Mouse (Mus musculus) right cerebral cortex, adult 18-20 months (tissue): ENCODE data around the gene Myl9.

Experiments
- DNase-seq: peaks from one replicate; pipeline ENCODE4 v3.0.0; 2022; ENCODE audit warnings: mixed read lengths

Gene Myl9

DNA sequence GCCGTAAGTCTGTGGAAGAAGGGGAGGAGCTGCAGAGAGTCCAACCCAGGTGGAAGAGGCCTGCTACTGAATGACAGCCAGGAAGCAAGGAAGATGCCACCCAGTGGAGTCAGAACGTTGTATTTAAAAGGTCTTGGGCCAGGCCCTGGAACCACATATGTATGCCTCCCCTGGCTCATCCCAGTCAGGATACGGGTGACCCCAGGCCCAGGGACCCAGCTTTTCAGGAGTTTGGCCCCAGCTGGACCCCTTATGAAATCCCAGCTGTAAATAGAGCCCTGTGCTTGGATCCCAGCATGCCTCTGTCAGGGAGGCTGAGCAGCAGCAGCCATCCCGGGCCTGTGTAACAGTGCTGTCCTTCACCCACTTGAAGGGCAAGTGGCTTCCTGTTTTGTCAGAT is 10.5 kb upstream of the Myl9 start:
- DNase-seq: no peak

DNA sequence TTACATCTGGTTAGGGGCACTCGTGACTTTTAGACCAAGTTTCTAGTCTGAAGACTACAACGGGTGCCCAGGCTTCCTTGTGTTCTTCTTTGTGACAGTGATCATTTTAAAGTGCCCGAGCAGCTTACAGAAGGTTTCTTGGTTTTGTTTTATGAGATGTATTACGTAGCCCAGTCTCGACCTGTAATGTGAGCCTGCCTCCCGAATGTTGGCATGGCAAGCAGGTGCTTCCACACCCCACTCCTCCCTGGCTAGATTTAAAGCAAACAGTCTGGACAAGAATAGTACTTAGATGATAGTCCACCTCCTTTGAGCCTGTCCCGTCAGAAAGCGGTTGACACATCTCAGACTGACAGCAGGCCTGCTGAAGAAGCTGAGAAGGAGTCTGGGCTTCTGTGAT is 9.6 kb upstream of the Myl9 start:
- DNase-seq: no peak

DNA sequence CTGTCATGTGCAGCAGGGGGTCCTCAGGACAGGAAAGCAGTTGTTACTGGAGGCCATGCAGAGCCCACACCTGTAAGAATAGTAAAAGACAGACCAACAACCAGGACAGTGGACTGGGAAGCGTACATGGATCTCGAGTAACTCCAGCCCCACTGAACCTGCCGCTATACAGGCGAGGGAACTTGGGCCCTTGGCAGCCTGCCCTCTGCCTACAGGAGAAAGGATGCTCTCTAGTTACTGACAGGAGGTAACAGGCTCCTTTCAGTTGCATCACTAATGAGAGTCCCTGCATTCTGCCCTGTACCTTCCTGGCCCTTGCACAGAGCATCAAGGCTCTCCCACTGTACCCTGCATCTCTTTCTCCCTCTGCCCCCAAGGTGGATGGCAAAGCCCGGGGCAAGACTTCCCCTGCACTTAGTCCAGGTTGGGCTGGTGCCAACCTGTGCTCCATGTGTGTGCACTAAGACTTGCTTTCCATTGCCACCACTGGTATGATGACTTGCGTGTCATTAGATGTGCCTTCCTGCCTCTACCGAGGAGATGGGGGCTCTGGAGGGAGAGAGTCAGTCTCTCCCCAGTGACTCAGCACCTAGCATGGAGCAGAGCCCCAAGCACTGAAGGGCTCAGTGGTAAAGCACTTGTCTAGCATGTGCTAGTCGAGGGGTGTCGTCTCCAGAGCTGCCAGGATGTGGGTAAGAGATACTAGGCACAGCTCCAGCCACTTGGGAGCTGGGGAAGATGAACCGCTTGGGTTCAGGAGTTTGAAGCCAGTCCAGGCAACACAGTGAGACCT is 8.8 kb upstream of the Myl9 start:
- no peak for DNase-seq

DNA sequence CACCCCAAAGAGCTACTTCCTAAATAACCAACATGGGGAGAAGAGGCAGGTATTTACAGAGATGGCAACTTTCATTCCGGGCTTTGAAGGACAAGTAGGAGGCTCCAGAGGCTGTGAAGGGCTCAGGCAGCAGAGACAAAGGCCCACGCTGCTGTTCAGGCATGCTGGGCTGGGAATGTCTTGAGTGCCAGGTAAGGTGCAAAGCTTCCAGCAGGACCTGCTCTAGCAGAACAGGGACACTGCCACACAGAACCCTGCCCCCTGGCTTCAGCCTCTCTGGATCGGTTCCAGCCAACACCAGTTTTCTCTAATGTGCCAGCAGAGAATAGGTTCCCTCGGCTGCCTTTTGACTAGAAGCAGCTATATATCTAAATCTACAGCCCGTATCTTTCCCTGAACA is 8.1 kb upstream of the Myl9 start:
- DNase-seq: no peak

DNA sequence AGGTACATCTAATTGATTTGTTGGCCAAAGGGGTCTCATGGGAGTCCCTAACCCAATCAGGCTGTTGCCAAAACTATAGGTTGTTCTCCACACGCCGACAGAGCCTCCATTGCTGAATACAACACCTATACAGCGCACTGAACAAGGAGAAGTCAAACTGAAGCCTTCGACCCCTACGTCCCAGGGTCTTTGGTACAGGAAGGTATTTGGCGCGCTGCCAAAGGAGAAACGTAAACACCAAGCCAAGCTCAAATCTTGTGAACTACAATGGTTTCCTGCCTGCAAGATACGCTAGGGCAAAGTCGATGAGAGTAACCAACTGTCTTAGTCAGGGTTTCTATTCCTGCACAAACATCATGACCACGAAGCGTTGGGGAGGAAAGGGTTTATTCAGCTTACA is 5.9 kb upstream of the Myl9 start:
- DNase-seq: no peak

DNA sequence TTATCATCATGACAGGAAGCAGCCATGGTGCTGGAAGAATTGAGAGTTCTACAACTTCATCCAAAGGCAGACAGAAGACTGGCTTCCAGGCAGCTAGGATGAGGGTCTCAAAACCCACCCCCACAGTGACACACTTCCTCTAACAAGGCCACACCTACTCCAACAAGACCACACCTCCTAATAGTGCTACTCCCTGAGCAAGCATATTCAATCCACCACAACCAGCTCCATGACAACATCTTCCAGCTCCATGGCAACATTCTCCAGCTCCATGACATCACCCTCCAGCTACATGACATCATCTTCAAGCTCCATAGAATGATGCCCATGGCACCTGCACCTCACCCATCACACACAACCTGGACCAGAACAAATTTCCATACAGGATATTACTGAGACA is 1.8 kb upstream of the Myl9 start:
- DNase-seq: no peak

DNA sequence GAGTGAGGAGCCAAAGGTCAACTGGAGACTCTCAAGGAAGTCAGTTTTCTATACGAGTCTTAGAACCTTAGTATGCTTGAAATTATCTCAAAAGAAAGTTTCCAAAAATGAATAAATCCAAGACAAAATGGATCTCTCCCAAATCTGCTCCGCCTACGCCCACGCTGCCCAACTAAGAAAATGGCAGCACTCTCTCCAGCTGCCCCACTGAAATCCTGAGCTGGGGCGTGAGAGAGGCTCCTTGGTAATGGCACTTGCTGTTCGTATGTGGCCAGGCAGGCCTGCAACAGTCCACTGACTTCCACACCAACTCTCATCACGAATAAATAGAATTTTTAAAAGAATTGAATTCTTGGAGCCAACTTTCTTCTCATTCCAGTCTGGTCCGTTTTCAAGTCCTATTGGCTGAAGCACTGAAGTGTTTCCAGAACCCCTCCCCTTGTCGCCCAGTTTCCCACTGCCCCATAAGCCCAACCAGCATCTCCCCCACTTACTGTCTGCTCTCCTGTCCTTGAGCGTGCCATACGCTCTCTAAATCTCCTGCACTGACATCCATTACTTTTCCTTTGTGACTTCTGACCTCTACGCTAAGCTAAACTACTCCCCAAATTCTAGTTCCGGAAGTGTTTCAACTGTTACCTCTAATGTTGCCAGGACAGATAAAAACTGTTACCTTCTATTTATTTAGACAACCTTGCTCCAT is 1.0 kb upstream of the Myl9 start:
- no peak for DNase-seq

DNA sequence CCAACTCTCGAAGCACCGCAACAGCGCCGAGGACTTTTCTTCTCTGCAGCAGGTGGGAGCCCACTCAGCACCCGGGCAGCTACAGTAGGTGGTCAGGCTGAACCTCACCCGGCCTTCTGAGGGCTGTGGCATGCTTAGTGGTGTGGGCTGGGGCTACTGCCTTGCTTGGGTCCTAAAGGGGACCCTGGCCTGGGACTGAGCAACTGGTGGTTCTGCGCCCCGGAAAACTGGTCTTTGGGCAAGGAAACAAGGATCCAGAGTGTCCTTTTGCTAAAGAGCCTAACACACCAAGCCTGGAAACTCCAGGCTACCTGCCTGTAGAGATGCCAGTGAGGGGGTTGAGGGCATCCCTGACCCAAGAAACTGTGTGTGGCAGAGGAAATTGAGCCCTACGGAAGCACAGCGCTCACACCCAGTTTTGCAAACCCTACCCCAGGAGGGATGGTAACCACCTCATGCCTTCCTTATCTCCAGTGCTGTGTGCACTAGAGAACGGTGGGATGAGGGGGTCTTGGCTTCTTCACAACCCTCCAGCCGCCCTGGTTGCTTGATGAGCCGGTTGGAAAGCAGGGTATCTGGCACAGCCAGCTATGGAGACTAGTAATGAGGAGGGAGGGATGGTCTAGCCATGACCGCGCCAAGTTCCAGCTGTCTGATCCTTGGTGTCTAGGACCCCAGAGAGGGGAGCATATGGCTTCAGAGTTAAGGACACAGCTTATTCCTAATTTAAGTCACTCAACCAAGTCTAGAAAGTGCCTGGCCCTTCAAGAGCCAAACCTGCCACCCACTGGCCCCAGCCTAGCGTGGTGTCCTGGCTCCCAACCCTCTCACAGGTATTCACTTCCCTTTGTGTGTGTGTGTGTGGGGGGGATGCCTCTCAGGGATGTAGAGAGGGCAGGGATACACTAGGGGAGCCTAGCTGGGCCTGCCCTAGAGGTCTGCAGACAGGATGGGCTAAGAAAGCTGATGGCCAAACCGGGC is 525 bp downstream of the Myl9 start:
- DNase-seq: no peak

DNA sequence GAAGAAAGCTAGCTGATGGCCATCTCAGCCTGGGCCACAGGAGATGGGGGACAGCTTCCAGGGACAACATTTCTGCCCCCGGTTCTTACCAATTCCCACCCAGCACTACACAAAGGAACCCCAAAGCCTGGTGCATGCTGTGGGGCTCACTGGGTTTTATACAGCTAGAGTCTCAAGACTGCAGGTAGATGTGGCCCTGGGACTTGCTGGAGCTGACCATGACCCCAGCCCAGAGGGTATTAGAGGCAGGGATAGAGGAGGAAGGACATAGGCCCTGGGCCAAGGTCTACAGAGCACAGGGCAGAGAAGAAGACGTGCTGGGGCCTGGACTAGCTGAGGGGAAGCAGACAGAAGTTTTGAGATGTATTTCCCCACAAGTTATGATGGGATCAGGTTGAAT is 1.7 kb downstream of the Myl9 start:
- no peak for DNase-seq

DNA sequence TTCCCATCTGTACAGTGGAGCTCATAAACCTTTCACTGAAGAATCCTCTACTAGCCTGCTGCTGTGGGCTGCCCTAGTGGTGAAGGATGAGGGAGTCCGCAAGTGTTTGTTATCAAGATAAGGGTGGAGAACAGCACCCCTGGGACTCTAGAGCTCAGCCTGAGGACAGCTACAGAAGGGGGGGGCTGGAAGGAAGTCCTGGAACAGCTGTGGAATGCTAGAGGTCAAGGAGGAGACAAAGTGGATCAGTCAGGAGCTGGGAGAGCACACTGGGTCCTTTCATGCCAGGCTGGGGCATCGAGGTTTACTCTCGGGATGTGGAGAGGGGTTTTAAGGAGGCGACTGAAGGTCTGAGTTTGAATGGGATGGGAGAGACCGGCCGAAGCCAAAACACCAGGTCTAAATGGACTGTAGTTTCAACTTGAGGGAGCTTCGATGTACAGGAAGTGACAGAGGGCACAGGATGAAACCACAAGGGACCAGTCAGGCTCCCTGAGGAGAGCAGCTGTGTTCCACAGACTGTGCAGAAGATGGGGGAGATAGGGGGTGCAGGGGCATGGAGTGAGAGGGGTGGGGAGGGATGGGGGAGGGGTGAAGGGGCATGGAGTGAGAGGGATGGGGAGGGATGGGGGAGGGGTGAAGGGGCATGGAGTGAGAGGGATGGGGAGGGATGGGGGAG is 2.2 kb downstream of the Myl9 start:
- DNase-seq: no peak

DNA sequence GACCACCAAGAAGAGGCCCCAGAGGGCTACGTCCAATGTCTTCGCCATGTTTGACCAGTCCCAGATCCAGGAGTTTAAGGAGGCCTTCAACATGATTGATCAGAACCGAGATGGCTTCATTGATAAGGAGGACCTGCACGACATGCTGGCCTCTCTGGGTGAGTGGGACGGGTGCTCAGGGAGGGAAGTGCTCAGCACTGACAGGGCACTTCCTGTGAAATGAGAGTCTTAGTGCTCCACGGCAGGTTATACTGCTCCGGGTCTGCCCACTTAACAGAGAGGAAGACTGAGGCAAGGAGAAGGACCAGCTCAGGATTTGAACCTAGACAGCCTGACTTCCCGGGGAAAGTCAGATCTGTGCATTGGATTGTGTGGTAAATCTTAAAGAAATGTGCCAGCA is 3.4 kb downstream of the Myl9 start:
- DNase-seq: no peak

DNA sequence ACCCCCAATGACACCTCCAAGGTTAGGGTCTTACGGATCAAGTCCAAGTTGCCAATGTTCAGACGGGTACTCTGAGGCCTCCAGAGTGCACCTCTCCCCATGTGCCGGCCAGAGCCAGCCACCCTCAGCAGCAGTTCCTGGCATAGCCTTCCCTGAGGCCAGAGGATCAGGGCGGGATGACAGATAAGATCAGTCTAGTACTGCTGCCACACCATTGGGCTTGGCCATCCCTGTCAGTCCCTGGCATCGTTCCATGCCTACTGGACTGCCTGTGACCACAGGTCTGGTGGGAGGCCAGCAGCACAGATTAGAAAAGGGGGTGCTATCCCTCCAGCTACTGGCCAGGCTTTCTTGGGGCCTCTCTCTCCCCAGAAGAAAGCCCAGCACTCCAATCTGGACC is 3.8 kb downstream of the Myl9 start:
- no peak for DNase-seq

DNA sequence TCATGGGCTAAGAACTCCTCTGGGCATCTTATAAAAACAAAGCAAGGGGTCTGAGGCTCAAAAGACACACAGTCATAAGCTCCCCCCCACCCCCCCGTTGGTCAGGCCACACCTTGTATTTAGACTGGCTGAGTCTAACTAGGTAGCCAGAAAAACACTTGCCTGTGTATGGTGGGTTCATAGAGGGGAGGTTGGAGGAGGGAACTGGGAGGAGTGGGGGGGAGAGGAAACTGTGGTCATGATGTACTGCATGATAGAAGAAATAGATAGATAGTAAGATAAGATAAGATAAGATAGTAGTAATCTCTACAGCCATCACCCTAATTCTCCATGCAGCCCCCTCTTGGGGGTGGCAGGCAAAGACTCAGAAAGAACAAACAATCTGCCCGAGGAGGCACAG is 4.3 kb downstream of the Myl9 start:
- no peak for DNase-seq

DNA sequence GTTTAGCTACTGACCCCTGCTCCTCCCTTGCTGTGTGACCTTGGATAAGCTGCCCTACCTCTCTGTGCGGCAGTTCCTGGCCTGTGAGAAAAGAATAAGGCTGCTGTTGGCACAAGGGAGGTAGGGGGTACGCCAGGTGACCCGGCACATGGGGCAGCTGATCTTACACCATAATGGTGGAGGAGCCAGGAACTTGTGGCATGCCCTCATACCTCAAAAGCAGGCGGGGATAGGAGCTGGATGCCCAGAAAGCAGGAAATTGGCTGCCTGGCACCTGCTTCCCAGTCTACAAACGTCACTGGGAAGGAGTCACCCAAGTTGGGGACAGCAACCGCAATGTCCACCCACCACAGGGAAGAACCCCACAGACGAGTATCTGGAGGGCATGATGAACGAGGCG is 4.9 kb downstream of the Myl9 start:
- no peak for DNase-seq

DNA sequence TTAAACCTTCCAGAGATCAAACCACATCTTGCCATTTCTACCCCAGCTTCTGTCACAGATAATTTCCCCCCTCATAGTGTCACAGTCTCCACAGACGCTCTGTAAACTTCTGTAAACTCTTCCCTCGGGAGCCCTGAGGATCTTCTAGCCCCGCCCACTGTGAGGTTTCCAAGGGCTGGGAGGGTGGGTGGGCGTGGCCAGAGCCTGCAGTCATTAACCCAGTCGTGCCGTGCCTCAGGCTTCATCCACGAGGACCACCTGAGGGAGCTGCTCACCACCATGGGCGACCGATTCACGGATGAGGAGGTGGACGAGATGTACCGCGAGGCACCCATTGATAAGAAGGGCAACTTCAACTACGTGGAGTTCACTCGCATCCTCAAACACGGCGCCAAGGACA is 5.5 kb downstream of the Myl9 start:
- DNase-seq: no peak

DNA sequence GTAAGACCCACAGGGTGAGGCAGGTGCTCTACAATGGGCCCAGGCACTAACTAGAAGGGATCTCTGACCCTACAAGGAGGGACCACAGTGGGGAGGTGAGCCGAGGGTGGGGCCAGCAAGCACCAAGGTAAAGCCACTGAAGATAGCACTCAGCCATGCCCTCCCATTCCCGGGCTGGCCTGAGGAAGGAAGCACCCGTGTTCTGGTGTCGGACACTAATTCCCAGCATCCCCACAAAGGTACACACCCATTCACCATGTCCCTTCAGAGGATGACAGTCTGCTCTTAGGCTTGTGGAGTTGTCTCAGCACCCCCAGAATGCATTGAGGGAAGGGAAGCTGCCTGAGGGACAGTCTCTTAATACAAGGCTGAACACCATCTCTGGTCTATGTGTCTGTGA is 6.1 kb downstream of the Myl9 start:
- DNase-seq: no peak

DNA sequence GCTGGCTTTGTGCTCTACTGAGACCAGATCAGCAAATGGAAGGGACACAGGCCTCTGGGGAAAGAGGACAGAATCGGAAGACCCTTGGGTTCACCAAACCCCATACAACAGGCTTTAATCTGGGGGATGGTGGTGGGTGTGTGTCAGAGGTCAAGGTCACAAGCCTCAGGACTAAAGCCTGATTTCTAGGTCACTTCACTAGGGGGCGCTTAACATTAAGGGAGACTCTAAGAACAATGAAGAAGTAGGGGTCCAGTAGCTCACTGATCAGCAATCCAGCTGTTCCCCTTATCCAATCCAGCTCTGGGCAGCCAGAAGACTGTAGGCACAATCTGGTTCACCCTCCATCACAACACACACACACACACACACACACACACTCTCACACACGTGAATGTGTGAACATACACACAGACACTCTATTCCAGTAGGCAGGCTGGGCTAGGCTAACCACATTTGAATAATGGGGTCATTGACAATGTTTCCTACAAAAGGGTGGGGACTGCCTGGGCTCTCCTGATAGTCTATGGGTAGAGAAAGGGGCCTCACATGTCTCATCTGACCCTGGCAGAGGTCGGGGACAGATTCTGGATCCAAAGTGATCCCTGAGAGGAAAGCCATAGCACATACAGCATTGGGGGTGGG is 6.7 kb downstream of the Myl9 start:
- DNase-seq: no peak

DNA sequence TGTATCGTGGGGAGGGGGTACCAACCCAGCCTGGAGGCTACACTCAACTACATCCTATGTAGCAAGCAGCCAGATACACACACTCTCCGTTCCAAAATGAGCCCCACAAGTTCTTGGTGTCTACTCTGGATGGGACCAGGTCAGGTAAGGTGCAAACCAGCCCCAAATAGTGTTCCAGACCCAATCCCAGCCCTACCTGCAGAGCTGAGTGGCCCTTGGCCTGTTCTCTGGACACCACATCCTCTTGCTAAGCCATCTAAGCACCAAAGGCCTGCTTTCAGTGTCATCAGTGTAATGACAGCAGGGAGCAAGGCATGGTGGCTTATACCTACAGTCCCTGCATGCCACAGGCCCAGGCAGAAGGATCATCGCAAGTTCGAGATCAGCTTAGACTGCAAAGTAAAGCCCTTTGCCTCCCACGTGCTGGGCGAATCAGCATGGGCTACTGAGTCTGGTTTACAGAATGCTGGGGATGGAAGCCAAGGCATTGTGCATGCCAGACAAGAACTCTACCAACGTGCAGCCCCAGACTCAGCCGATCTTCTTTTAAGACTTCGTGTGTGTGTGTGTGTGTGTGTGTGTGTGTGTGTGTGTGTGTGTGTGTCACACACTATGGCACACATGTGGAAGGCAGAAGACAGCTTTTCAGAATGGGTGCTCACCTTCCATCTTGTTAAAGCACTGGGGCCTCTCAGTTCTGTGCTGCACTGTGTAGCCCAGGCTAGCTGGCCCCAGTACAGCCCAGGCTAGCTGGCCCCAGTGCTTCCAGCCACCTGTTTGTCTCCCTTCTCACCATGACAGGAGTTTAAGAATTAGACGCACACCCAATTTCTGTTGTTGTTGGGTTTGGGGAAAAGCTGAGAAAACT is 7.5 kb downstream of the Myl9 start:
- DNase-seq: no peak

DNA sequence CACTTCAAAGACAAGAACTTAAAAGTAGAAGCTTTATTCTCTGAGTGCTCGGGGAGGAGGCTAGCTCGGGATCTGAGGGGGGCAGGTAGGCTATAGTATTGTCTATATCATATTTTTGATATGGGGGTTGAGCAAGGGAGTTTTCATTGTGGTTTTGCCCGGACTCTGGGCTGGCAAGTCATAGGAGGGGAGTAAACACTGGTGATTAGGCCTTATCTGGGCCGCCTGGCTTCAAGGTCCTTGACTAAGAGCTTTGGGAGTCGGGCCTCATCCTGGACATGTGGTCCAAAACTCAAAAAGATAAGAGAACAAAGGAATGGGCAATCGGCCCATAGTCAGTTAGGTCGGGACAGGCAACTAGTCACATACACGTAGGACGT is 8.1 kb downstream of the Myl9 start:
- no peak for DNase-seq

DNA sequence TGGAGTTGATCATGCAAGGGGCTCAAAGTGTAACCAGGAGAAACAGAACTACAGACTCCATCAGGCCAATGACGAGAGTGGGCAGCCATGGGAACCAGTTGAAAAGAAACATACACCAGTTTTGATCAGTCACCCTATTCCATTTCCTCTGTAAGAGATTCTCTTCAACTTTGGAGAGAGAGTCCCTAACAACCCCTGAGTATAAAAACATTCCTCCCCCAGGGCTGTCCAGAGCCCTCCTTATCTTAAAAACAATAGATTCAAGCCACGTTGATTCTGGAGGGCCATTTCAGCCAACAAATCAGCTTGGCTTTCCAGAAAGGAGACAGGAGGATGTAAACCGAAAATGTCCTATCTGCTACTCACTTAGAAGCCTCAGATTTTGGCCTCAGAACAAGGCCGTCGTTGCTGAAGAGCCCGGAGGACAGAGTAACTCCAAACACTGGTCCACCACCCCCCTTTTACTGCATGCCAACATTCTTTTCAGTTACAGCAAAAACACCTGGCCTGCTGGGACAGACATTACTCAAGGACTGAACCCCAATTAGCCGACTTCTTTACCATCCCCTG is 8.9 kb downstream of the Myl9 start:
- no peak for DNase-seq

DNA sequence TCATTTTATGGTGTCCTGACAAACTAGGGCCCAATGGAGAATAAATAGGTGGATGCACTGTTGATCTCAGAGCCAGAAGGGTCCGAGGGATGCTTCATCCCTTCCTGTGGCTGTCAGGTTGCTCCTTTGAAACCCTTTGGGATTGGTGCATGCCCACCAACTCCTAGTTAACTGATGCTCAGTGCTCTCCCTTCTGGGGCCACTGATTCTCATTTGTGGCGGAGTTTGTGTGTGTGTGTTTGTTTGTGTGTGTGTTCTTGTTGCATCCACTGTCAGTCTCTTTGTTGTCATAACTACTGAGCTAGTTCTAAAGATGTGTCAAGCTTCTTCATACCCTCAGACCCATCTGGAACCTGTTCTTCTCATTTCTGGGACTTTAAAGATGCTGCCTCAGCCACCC is 9.7 kb downstream of the Myl9 start:
- DNase-seq: no peak
